Mouse (Mus musculus) spleen, postnatal 0 days (tissue): Measurements from ENCODE around the gene Dusp9. TPM values are rescaled to one million over a fixed set of nuclear protein-coding genes. Genes with fewer than 3 reads are reported as not detected.

Experiments
- polyA plus RNA-seq: library from polyadenylated mRNA; unstranded; fragments of >200 nt; fragmentation: Nextera tagmentation; extraction: Ambion mirVana; gene quantifications from 2 replicates; pipeline ENCODE4 v1.2.1, GENCODE M21; 2015

The Dusp9 gene
- polyA plus RNA-seq, result 0.20 and 0.29 TPM in 2 replicates

DNA sequence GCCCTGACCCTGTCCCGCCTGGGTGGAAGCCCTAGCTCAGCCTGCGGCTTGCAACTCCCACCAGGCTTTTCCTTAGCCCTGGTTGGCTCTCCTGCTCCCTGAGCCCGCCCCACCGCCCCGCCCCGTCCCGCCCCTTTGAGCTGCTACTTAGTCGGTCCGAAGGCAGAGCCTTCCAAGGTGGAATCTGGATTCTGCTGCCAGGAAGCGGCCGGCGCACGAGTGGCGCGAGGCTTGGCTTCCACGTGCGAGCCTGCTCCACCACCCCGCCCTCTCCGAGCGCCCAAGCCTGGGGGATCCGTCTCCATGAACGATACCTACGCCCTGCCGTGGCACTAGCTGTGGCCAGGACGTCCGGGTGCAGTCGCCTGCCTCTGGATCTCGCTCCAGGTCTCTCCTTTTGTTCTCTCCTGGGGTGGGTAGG is at the start of gene Dusp9:
TSS of gene Dusp9 (plus strand) at position 165 of the 421 bp plus-strand sequence.

DNA sequence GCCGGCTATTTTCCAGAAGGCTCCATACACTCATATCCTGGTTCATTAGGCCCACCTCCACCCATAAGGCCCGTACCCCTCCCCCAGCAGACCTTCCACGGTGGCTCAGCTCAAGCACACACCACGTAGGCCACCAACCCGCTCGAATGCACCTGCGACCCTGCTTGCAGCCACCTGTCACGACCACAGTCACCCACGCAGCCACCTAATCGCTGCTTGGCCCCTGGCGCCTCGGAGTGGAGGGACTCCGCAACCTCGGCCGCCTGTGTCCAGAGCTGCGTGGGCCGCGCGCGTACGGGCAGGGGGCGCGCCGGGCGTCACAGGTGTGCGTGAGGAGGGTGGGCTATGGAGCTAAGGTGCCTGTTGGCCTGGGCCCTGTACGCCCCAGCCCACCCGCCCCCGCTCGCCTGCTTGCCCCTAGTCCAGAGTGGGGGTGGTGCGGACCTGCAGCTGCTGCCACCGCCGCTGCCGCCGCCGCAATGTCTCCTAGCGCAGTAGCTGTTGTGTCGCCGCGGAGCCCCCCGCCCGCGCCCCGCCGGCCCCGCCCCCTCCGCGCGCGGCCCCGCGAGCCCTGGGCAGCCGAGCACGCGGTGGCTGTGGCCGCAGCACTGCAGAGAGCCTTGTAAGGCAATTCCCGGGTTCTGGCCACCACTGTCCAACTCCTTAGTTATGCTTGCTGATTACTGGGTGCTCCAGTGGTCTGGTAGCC is 20.5 kb downstream of the Dusp9 start, which contains the start of gene Pnck:
TSS of gene Pnck (minus strand) at position 543 of the 709 bp plus-strand sequence.

DNA sequence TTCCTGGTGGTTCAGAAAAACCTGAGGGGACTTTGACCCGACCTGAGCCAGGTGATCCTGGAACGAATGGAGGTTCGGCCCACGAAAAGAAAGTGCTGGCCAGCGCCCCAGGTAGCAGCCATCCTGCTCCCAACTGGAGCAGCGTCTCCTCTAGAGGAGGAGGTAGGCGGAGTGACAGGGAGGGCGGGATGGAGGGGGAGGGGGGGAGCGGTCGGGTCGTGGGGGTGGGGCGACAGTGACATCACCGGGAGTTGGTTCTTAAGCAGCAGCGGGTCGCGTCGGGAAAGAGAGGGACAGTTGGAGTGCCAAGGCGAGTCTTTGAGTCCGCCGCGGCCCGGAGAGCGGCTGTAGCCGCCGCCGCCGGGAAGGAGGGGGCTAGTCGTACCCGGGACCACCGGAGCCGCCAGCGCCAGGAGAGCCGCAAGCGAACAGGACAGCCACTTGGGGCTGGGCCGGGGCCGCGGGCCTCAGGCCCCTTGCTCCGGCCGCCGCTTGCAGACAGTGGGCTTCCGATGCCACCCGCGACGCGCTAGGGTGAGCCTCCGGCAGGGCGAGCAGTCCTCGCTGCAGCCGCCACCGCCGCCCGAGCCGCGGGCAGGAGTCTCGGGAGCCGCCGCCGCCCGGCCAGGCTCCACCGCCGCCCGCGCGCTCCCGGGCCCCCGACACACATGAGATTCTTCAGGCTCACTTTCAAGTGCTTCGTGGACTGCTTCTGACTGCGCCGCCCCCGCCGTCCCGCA is 33.8 kb downstream of the Dusp9 start, which contains the start of gene Slc6a8:
TSS of gene Slc6a8 (plus strand) at position 272 of the 740 bp plus-strand sequence.

Other genes starting within 250 kb of the Dusp9 start
- gene Gm18336, start 240.7 kb upstream of the Dusp9 start, polyA plus RNA-seq, result not detected in 2 replicates
- not detected in 2 replicates for gene Zfp92, start 228.3 kb upstream of the Dusp9 start, polyA plus RNA-seq
- not detected in 2 replicates for gene Trex2, start 204.1 kb upstream of the Dusp9 start, polyA plus RNA-seq
- 30.2 and 32.9 TPM in 2 replicates for gene Haus7, start 180.4 kb upstream of the Dusp9 start, polyA plus RNA-seq
- 80.5 and 93.3 TPM in 2 replicates for gene Bgn, start 155.8 kb upstream of the Dusp9 start, polyA plus RNA-seq
- not detected in 2 replicates for gene Atp2b3, start 136.3 kb upstream of the Dusp9 start, polyA plus RNA-seq
- gene Pnck, start 20.7 kb downstream of the Dusp9 start, polyA plus RNA-seq, result 1.8 and 4.1 TPM in 2 replicates
- gene Slc6a8, start 33.7 kb downstream of the Dusp9 start, polyA plus RNA-seq, result 1.1 and 1.7 TPM in 2 replicates
- gene Bcap31, start 76.8 kb downstream of the Dusp9 start, polyA plus RNA-seq, result 173 and 188 TPM in 2 replicates
- 10.5 and 15.5 TPM in 2 replicates for gene Abcd1, start 77.2 kb downstream of the Dusp9 start, polyA plus RNA-seq
- gene Plxnb3, start 117.7 kb downstream of the Dusp9 start, polyA plus RNA-seq, result 0.36 and 0.76 TPM in 2 replicates
- 3.0 and 5.0 TPM in 2 replicates for gene Srpk3, start 135.0 kb downstream of the Dusp9 start, polyA plus RNA-seq
- gene Idh3g, start 147.5 kb downstream of the Dusp9 start, polyA plus RNA-seq, result 131 and 143 TPM in 2 replicates
- gene Ssr4, start 147.6 kb downstream of the Dusp9 start, polyA plus RNA-seq, result 163 and 167 TPM in 2 replicates
- 0.23 and 0.25 TPM in 2 replicates for gene Pdzd4, start 185.6 kb downstream of the Dusp9 start, polyA plus RNA-seq